Mouse (Mus musculus) stomach, embryonic 14.5 days (tissue): ENCODE measurements around the gene Macc1. TPM values are rescaled to one million over a fixed set of nuclear protein-coding genes. Genes with fewer than 3 reads are reported as not detected.
A peak's percentile ranks its signal among the peaks of the same experiment; 100 is the strongest.

Experiments used
- ATAC-seq: fragments of 200-750 bp; cut with Nextera tagmentation; 2 replicates; pipeline ENCODE4 v1.8.0; 2017; ENCODE audit warnings: low read depth, moderate TSS enrichment; ENCODE audit not compliant: insufficient number of reproducible peaks, insufficient read depth, low FRiP score
- H3K27ac ChIP-seq: fragments of 300-500 bp; sonication (generic); 2 replicates; pipeline ENCODE4 v1.5.1; 2014; ENCODE audit warnings: mild to moderate bottlenecking, low read length, moderate library complexity, mixed read lengths
- H3K27me3 ChIP-seq: fragments of 300-500 bp; sonication (generic); 2 replicates; pipeline ENCODE4 v1.6.1; 2014; ENCODE audit warnings: low read length, control low read depth, mixed read lengths; ENCODE audit not compliant: control insufficient read depth, insufficient read depth
- H3K36me3 ChIP-seq: fragments of 300-500 bp; sonication (generic); 2 replicates; pipeline ENCODE4 v1.6.1; 2014; ENCODE audit warnings: mild to moderate bottlenecking, control low read depth, low read length, moderate library complexity, mixed read lengths; ENCODE audit not compliant: control insufficient read depth, insufficient read depth
- H3K4me1 ChIP-seq: fragments of 300-500 bp; sonication (generic); 2 replicates; pipeline ENCODE4 v1.6.1; 2014; ENCODE audit warnings: low read length, control low read depth, mixed read lengths; ENCODE audit not compliant: control insufficient read depth, insufficient read depth
- H3K4me2 ChIP-seq: fragments of 300-500 bp; sonication (generic); replicated peaks from 2 replicates; pipeline ENCODE4 v1.6.1; 2014; ENCODE audit warnings: low read depth, low read length, control low read depth
- H3K4me3 ChIP-seq: fragments of 300-500 bp; sonication (generic); 2 replicates; pipeline ENCODE4 v1.5.1; 2014; ENCODE audit warnings: low read depth, low read length, control low read depth
- H3K9ac ChIP-seq: fragments of 300-500 bp; sonication (generic); replicated peaks from 2 replicates; pipeline ENCODE4 v1.6.1; 2014; ENCODE audit warnings: low read depth, mild to moderate bottlenecking, control low read depth, low read length, moderate library complexity, mixed read lengths
- H3K9me3 ChIP-seq: fragments of 300-500 bp; sonication (generic); 2 replicates; pipeline ENCODE4 v1.6.1; 2016; ENCODE audit warnings: low read depth, low read length, control low read depth; ENCODE audit not compliant: control insufficient read depth
- WGBS: fragments of 180-500 bp; shearing (Covaris S2); extraction: QIAGEN DNeasy Blood & Tissue Kit; methylation state at CpG from one replicate; pipeline ENCODE4 v1.1.7; 2014; 5-methylcytosine and 5-hydroxymethylcytosine counted together
- polyA plus RNA-seq: library from polyadenylated mRNA; unstranded; fragments of >200 nt; fragmentation: Nextera tagmentation; extraction: Ambion mirVana; gene quantifications from 2 replicates; pipeline ENCODE4 v1.2.1, GENCODE M21; 2014

Gene Macc1
- polyA plus RNA-seq, 1 experiment from 2014 or later = 5.8 TPM

DNA sequence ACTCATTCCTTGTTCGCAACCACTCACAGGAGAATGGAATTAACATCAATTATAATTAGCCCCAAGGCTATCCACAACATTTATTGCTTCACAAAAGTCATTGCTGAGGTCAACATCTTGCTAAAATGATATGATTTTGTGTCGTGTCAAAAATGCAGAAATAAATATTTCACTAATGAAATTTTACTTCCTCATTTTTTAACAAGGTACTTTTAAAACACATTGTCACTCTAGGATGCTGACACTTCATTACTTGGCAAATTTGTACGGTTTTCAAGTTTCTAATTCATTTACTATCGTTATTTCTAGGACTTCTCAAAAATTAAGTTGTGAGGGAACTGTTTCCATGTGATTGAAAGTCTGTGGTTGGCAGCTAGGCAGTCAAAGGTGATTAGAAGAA, 55.8 kb downstream of the Macc1 start:
- ATAC-seq = no peak

DNA sequence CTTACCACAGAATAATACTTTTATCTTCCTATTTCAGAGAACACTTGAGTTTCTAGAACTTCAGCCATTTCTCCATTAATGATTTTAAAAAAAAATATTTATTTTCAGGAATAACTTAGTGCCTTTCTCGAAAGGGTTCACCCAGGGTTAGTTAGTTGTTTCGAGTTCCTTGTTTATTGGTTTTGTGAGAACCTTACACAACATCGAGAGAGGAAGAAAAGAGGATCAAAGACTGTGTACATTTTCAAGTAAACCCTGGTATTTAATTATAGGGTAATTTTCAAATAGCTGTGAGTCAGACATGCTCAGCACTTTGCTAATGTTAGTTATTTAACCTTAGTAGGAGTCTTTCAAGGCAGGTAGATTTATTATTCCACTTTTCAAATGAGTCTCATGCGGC, 58.3 kb downstream of the Macc1 start:
- Histone ChIP-seq H3K9ac (no peak overlapping the region), H3K4me3 (no peak overlapping the region), H3K27me3 (no peaks in the 10 kb centered on the region), H3K4me1 (no peaks in the 10 kb centered on the region), H3K9me3 (no peaks in the 10 kb centered on the region), H3K36me3 (no peaks in the 10 kb centered on the region), H3K27ac (no peak overlapping the region), H3K4me2 (no peak overlapping the region)
- ATAC-seq = no peak
- WGBS = 48% methylated on average over 4 of the region's 4 CpGs

More for the DNA sequence above, 55.8 kb downstream of the Macc1 start:
- Histone ChIP-seq H3K4me2 (no peak overlapping the region), H3K27ac (no peak overlapping the region), H3K9ac (no peak overlapping the region), H3K36me3 (no peaks in the 10 kb centered on the region), H3K9me3 (no peaks in the 10 kb centered on the region), H3K4me3 (no peak overlapping the region), H3K4me1 (no peaks in the 10 kb centered on the region), H3K27me3 (no peaks in the 10 kb centered on the region)
- 76% methylated on average over 4 of the region's 4 CpGs for WGBS

DNA sequence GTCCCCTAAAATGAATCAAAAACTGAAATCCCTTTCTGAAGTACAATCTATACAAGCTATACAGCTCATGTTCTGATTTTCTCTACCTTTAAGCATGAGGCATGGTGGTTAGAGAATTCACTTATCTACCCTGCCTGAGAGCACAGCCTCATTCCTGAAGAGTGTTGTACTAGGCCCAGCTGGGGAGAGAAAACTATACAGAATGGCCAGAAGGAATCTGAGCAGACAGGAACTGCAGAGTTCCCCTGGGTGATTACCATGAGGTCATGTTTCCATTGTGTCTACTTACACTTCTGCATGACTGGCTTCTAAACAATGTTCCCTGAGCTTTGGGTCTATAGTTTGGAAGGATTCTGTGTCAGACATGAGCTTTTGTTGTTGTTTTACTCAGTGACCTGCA, 62.8 kb downstream of the Macc1 start:
- no peaks in the 10 kb centered on the region for H3K27me3 ChIP-seq
- H3K4me1 ChIP-seq = no peaks in the 10 kb centered on the region
- H3K4me3 ChIP-seq = no peak overlapping the region
- ATAC-seq = no peak
- no peaks in the 10 kb centered on the region for H3K9me3 ChIP-seq
- H3K27ac ChIP-seq = no peak overlapping the region
- no peaks in the 10 kb centered on the region for H3K36me3 ChIP-seq
- H3K4me2 ChIP-seq = no peak overlapping the region
- no peak overlapping the region for H3K9ac ChIP-seq

DNA sequence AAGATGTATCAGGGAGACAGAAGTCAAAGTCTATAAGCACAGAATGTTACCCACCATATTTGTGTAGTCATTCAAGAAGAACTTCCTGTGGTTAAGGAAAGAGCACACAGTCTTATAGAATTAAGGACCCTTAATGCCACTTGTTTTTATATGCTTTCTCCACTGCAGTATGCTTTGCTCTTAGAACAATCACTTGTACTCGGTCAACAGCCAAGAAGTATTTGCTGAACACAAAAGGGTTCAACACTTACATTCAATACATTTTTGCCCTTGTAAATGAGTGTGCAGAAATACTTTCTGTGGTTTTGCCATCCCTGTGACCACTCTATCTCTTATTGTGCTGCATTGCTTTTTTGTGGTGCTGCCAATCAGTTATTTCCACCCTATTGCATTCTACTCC, 67.8 kb downstream of the Macc1 start:
- H3K27ac ChIP-seq = no peak overlapping the region
- no peak for ATAC-seq
- H3K27me3 ChIP-seq = no peaks in the 10 kb centered on the region
- no peak overlapping the region for H3K4me2 ChIP-seq
- H3K9ac ChIP-seq = no peak overlapping the region
- H3K4me1 ChIP-seq = no peaks in the 10 kb centered on the region
- no peaks in the 10 kb centered on the region for H3K36me3 ChIP-seq
- H3K9me3 ChIP-seq = no peaks in the 10 kb centered on the region
- H3K4me3 ChIP-seq = no peak overlapping the region
- 67% methylated on average over 1 of the region's 1 CpGs for WGBS

DNA sequence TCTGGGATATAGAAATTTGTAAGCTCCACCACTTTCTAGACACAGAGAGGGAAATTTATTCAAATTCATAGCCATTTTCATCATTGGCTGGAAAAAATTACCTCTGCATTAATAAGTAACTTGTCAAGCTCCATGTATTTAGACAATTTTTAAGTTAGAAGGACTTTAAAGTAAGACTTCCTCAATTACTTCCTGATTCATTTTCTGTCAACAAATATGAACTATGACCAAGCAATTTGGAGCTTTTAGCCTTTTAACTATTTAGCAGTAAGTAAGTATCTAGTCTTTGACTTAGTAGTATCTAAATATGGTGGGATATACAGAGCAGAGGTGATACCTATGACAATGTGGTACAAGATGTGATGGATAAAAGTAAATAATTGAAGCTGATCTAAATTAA, 72.2 kb downstream of the Macc1 start:
- Histone ChIP-seq H3K4me3 (no peak overlapping the region), H3K4me1 (no peaks in the 10 kb centered on the region), H3K27me3 (no peaks in the 10 kb centered on the region), H3K4me2 (no peak overlapping the region), H3K27ac (no peak overlapping the region), H3K36me3 (no peaks in the 10 kb centered on the region), H3K9ac (no peak overlapping the region), H3K9me3 (no peaks in the 10 kb centered on the region)
- ATAC-seq = no peak

DNA sequence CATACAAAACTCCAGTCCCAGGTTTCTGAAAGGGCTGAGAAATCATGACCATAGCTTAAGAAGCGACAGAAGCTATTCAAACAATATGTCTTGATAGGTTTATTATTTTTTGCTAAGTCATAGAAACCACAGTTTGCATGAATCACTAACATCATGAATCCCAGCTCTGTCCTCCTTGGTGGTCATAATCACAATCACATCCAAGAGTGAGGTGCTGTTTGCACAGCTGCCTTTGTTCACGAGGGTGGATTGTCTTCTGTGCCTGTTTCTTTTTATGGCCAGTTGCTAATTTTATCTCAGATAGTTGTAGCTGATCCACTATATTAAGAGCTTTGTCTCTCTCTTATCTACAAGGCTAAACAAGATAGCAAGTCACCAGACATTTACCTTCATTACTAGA, 72.6 kb downstream of the Macc1 start:
- no peaks in the 10 kb centered on the region for H3K9me3 ChIP-seq
- no peak for ATAC-seq

DNA sequence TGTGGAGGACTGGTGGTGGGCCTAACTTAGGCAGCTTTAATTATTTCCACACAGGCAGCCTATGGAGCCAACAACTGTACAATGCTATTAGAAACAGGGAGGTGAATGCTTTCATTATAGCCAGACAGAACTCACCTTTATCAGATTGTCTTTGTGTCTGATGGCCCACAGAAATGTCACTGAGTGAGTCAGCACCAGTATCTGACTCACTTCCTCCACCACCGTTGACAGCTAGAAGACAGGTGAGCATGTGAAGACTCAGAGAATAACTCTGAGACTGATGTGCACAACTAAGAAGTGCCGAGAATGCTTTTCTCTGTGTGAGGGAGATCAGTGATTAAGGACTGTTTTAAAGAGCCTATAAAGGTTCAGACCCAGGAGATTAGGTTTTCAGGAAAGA, 73.9 kb downstream of the Macc1 start:
- Histone ChIP-seq H3K36me3 (no peaks in the 10 kb centered on the region), H3K9me3 (no peaks in the 10 kb centered on the region), H3K4me2 (no peak overlapping the region), H3K4me3 (no peak overlapping the region), H3K27me3 (no peaks in the 10 kb centered on the region), H3K4me1 (no peaks in the 10 kb centered on the region), H3K27ac (no peak overlapping the region), H3K9ac (no peak overlapping the region)
- 70% methylated on average over 2 of the region's 2 CpGs for WGBS
- ATAC-seq = no peak

More for the DNA sequence above, 72.6 kb downstream of the Macc1 start:
- H3K4me1 ChIP-seq = no peaks in the 10 kb centered on the region
- no peaks in the 10 kb centered on the region for H3K27me3 ChIP-seq
- no peak overlapping the region for H3K4me3 ChIP-seq
- no peak overlapping the region for H3K9ac ChIP-seq
- no peaks in the 10 kb centered on the region for H3K36me3 ChIP-seq
- no peak overlapping the region for H3K4me2 ChIP-seq
- 50% methylated on average over 2 of the region's 2 CpGs for WGBS
- H3K27ac ChIP-seq = no peak overlapping the region

DNA sequence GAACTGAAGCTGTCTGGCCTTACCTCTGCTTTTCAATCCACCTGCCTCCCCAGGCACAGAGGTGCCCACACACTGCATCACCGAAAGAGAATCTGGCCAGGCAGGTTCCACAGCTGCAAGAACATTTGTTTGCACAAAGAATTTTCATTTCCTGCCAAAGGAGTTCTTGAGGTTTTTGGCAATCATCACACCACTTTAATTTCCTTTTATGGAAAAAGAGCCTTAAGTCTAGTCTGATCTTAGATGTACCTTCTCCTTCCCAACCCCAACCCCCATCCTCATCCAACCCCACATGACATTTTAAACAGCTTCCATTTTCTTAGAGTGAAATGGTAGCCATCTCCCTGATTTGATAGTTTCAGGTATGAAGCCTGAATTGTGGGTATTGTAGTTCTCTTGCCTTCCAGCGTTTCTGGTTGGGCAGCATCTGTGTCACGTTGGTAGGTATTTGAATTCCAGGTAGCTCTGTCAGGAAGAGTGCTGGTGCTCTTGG, 76.2 kb downstream of the Macc1 start:
- H3K9me3 ChIP-seq = no peaks in the 10 kb centered on the region
- H3K9ac ChIP-seq = no peak overlapping the region
- ATAC-seq = peak; percentile 89
- H3K4me1 ChIP-seq = no peaks in the 10 kb centered on the region
- WGBS = 38% methylated on average over 3 of the region's 3 CpGs
- H3K36me3 ChIP-seq = no peaks in the 10 kb centered on the region
- 0 out of 2 replicates have a peak overlapping the region, but pooled peaks have one; percentile 16 for H3K4me3 ChIP-seq
- no peaks in the 10 kb centered on the region for H3K27me3 ChIP-seq
- H3K4me2 ChIP-seq = no peak overlapping the region
- no peak overlapping the region for H3K27ac ChIP-seq

DNA sequence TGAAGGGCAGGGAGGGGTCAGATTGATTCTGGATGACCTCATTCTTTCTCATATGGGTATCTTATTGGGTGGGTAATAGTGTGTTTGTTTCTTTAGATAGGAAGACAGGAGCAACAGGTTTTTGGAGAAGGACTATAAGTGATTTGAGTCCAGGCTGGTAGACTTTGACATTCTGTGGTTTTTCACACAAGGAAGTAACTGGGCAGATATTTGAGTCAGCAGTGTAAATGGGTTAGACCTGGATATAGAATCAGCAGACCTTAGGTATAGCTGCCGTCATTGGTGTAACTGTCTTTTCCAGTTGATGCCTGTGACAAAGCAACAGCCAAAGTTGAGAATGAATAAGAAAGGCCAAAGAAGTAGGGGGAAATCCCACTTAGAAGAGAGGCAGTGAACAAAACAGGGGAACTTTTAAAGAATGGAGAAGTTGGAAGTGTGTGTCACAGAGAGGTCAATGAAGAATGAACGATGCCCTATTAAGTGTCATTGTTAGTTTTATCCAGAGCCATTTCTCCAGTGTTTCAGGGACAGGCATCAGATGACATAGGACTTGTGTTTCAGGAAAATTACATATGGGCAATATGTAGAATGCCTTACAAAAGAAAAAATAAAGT, 84.1 kb downstream of the Macc1 start:
- no peaks in the 10 kb centered on the region for H3K27me3 ChIP-seq
- H3K36me3 ChIP-seq = no peaks in the 10 kb centered on the region
- no peak overlapping the region for H3K4me2 ChIP-seq
- H3K4me1 ChIP-seq = no peaks in the 10 kb centered on the region
- H3K9ac ChIP-seq = no peak overlapping the region
- H3K27ac ChIP-seq = no peak overlapping the region
- WGBS = 82% methylated on average over 2 of the region's 2 CpGs
- no peaks in the 10 kb centered on the region for H3K9me3 ChIP-seq
- ATAC-seq = no peak
- no peak overlapping the region for H3K4me3 ChIP-seq
